ENCODE assay signal across 31 mouse cellular contexts in the genomic region with DNA sequence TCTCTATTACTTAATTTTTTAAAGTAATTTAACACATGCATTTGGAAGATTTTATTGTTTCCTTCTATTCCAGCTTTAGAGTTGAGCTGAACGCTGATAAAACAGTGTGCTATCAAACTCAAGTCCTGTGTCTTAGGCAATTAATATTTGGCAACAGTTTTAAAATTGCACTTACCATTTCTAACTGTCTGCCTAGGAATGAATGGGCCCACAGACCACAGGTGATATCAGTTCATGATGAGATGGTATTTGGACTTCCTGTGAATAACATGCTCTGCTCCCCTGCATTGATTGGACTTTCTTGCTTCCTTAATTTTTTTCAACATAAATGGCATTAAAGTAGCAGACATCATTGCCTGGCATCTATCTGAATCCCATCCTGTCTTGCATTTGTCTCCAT.
"Had no signal": no experiment of that assay in that cellular context is flagged by ENCODE, and none has a peak within 500 bp of the region (broad histone marks: within the 10 kb centered on the region; RNA-seq: fewer than 3 reads in every experiment).

No protein-coding gene starts in this region.

- H3K9me3 ChIP-seq: limb, embryonic 10.5 days; limb, embryonic 12.5 days; limb, embryonic 13.5 days; limb, embryonic 15.5 days; liver, embryonic 12.5 days; liver, embryonic 13.5 days; liver, embryonic 15.5 days; lung, embryonic 15.5 days; megakaryocyte, embryonic 14.5 days; midbrain, embryonic 10.5 days; midbrain, embryonic 12.5 days; midbrain, embryonic 13.5 days; midbrain, embryonic 15.5 days; neural tube, embryonic 12.5 days had no signal

- ATAC-seq: liver, postnatal 0 days; lung, postnatal 0 days; midbrain, embryonic 13.5 days; midbrain, embryonic 15.5 days; midbrain, embryonic 16.5 days had no signal

- H3K4me3 ChIP-seq: limb, embryonic 10.5 days; limb, embryonic 12.5 days; limb, embryonic 13.5 days; limb, embryonic 15.5 days; liver, embryonic 12.5 days; liver, embryonic 13.5 days; liver, embryonic 15.5 days; lung, embryonic 15.5 days; megakaryocyte, embryonic 14.5 days; midbrain, embryonic 10.5 days; midbrain, embryonic 12.5 days; midbrain, embryonic 13.5 days; midbrain, embryonic 15.5 days; myocyte; neural tube, embryonic 12.5 days had no signal

- H3K4me2 ChIP-seq: limb, embryonic 12.5 days; limb, embryonic 13.5 days; limb, embryonic 15.5 days; liver, embryonic 12.5 days; liver, embryonic 13.5 days; liver, embryonic 15.5 days; lung, embryonic 14.5 days; lung, embryonic 15.5 days; midbrain, embryonic 11.5 days; midbrain, embryonic 12.5 days; midbrain, embryonic 13.5 days; midbrain, embryonic 15.5 days; neural tube, embryonic 12.5 days had no signal

- H3K27me3 ChIP-seq: limb, embryonic 12.5 days; limb, embryonic 13.5 days; limb, embryonic 15.5 days; liver, embryonic 12.5 days; liver, embryonic 13.5 days; liver, embryonic 15.5 days; lung, embryonic 15.5 days; megakaryocyte, embryonic 14.5 days; midbrain, embryonic 12.5 days; midbrain, embryonic 13.5 days; midbrain, embryonic 15.5 days; neural tube, embryonic 12.5 days had no signal

- DNase-seq: left cerebral cortex, postnatal 4 days; liver; liver, embryonic 13.5 days; liver, postnatal 0 days; lung, adult 18-20 months; lung, adult 2 months; lung, embryonic 14.5 days; lung, postnatal 10 days; lung, postnatal 14 days; lung, postnatal 36 days; lung, postnatal 4 days; midbrain, embryonic 14.5 days had no signal

- H3K27ac ChIP-seq: limb, embryonic 10.5 days; limb, embryonic 12.5 days; limb, embryonic 13.5 days; limb, embryonic 15.5 days; liver, embryonic 12.5 days; liver, embryonic 13.5 days; liver, embryonic 14.5 days; liver, embryonic 15.5 days; lung, embryonic 15.5 days; macrophage; midbrain, embryonic 10.5 days; midbrain, embryonic 12.5 days; midbrain, embryonic 13.5 days; midbrain, embryonic 15.5 days; neural tube, embryonic 12.5 days had no signal

- H3K4me1 ChIP-seq: limb, embryonic 10.5 days; limb, embryonic 12.5 days; limb, embryonic 13.5 days; limb, embryonic 15.5 days; liver, embryonic 12.5 days; liver, embryonic 13.5 days; liver, embryonic 15.5 days; lung, embryonic 15.5 days; megakaryocyte, embryonic 14.5 days; midbrain, embryonic 10.5 days; midbrain, embryonic 12.5 days; midbrain, embryonic 15.5 days; neural tube, embryonic 12.5 days had no signal

- H3K36me3 ChIP-seq: limb, embryonic 10.5 days; limb, embryonic 12.5 days; limb, embryonic 13.5 days; limb, embryonic 15.5 days; liver, embryonic 12.5 days; liver, embryonic 13.5 days; liver, embryonic 15.5 days; lung, embryonic 15.5 days; midbrain, embryonic 10.5 days; midbrain, embryonic 12.5 days; midbrain, embryonic 13.5 days; midbrain, embryonic 15.5 days; neural tube, embryonic 12.5 days had no signal

- H3K9ac ChIP-seq: limb, embryonic 12.5 days; limb, embryonic 13.5 days; limb, embryonic 15.5 days; liver, embryonic 12.5 days; liver, embryonic 13.5 days; liver, embryonic 14.5 days; liver, embryonic 15.5 days; liver, postnatal 0 days; lung, embryonic 14.5 days; lung, embryonic 15.5 days; midbrain, embryonic 12.5 days; midbrain, embryonic 13.5 days; midbrain, embryonic 15.5 days; neural tube, embryonic 12.5 days had no signal
